Mouse (Mus musculus): ENCODE results near the gene Fam219a. TPM values are rescaled to one million over a fixed set of nuclear protein-coding genes. Genes with fewer than 3 reads are reported as not detected.

The Fam219a gene
- total RNA-seq, 1 experiment, result 2.9 TPM

DNA sequence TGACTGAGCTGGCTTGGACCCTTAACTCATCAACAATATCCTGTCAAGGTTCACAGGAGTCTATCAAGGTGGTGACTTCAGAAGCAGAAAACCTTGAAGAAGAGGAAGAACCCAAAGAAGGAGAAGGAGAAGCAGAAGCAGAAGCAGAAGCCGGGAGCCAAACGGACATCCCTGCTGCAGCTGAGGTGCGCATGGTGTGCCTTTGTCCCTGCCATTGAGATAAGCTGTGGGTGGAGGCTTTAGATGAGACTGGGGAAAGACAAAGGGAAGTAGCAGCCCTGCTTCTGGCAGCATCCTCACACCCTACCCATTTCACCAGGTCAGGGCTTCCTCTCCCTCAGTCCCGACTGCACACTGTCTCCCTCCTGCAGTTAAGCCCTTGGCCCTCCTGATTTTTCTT is 33.5 kb upstream of the Fam219a start:
- TF ChIP-seq MAFK (IDR thresholded peaks at IDR 0.05; ENCODE audit: insufficient read depth, low read depth, low read length) (no peak), ZNF384 (IDR thresholded peaks at IDR 0.05; ENCODE audit: low read depth, low read length) (no peak), CHD2 (IDR thresholded peaks at IDR 0.05; ENCODE audit: low read depth, low read length) (no peak)
- in situ Hi-C loops (cut with MboI; ENCODE audit: low sequenced_read_pairs in 2 of 2, unreplicated experiment in 2 of 2), result no loop called here
- no peak overlapping the region for H3K9ac ChIP-seq (ENCODE audit: insufficient read depth, low read depth, low read length, poor library complexity, severe bottlenecking)
- no peaks in the 10 kb centered on the region for H3K4me1 ChIP-seq (ENCODE audit: control insufficient read depth in 2 of 2, insufficient read depth in 2 of 2, low read length in 2 of 2, poor library complexity in 1 of 2)
- no peak overlapping the region for H3K27ac ChIP-seq (ENCODE audit: insufficient read depth, low read depth, low read length, poor library complexity, severe bottlenecking)
- no peaks in the 10 kb centered on the region for H3K9me3 ChIP-seq (ENCODE audit: control insufficient read depth, insufficient read depth, low read depth, low read length)
- no peaks in the 10 kb centered on the region for H3K36me3 ChIP-seq (ENCODE audit: control insufficient read depth, insufficient read depth, low read length, poor library complexity, severe bottlenecking)
- no peak for DNase-seq (ENCODE audit: low read depth, low spot score)
- no peak overlapping the region for H3K4me3 ChIP-seq (ENCODE audit: insufficient read depth in 1 of 2, low read depth in 1 of 2, low read length in 2 of 2, poor library complexity in 1 of 2, severe bottlenecking in 1 of 2)

DNA sequence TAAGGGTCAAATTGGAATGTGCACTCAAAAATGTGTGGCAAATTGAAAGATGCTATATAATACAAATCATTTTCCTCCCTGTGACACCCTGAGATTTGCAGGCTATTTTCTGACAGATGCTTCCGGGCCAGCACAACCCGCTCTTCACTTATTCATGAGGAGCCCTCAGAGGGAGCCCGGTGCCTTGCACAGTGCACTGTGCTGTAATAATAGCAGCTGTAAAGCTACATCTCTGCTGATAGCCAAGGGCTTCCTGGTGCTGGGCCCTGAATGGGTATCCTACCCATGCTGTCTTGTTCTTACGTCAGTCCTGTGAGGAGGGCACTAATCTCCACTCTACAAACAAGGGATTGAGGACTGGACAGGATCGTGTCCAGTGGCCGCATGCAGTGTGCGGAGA is 14.0 kb upstream of the Fam219a start:
- H3K4me1 ChIP-seq (ENCODE audit: control insufficient read depth in 2 of 2, insufficient read depth in 2 of 2, low read length in 2 of 2, poor library complexity in 1 of 2), result no peaks in the 10 kb centered on the region
- H3K36me3 ChIP-seq (ENCODE audit: control insufficient read depth, insufficient read depth, low read length, poor library complexity, severe bottlenecking), result no peaks in the 10 kb centered on the region
- H3K27ac ChIP-seq (ENCODE audit: insufficient read depth, low read depth, low read length, poor library complexity, severe bottlenecking), result no peak overlapping the region
- TF ChIP-seq MAFK (IDR thresholded peaks at IDR 0.05; ENCODE audit: insufficient read depth, low read depth, low read length) (no peak), CHD2 (IDR thresholded peaks at IDR 0.05; ENCODE audit: low read depth, low read length) (no peak), HCFC1 (IDR thresholded peaks at IDR 0.05; ENCODE audit: borderline replicate concordance, insufficient read depth, low read length) (no peak), ZC3H11A (IDR thresholded peaks at IDR 0.05; ENCODE audit: borderline replicate concordance, low read depth, low read length) (no peak), ZNF384 (IDR thresholded peaks at IDR 0.05; ENCODE audit: low read depth, low read length) (no peak)
- H3K9me3 ChIP-seq (ENCODE audit: control insufficient read depth, insufficient read depth, low read depth, low read length), result no peaks in the 10 kb centered on the region
- H3K4me3 ChIP-seq (ENCODE audit: insufficient read depth in 1 of 2, low read depth in 1 of 2, low read length in 2 of 2, poor library complexity in 1 of 2, severe bottlenecking in 1 of 2), result no peak overlapping the region
- H3K9ac ChIP-seq (ENCODE audit: insufficient read depth, low read depth, low read length, poor library complexity, severe bottlenecking), result no peak overlapping the region
- in situ Hi-C loops (cut with MboI; ENCODE audit: low sequenced_read_pairs in 2 of 2, unreplicated experiment in 2 of 2), result no loop called here
- no peak for DNase-seq (ENCODE audit: low read depth, low spot score)

DNA sequence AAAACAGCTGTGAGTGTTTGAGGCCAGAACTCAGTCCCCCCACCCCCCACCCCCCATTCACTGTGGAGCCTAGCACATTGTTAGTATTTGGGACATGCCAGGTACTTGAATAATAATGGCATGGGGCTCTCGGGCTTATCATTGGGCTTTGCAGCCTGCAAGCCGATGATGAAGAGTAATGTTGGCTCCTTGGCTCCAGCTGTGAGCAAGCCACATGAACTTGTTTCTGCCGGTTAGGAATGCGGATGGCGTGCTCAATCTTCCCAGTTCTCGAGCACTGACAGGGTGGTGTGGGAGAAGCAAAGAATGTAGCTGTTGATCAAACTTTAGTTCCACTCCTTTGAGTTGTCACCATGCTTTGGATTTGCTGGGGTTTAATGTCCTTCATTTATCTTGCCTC is 6.6 kb upstream of the Fam219a start:
- H3K4me3 ChIP-seq (ENCODE audit: insufficient read depth in 1 of 2, low read depth in 1 of 2, low read length in 2 of 2, poor library complexity in 1 of 2, severe bottlenecking in 1 of 2), result no peak overlapping the region
- no peak overlapping the region for H3K9ac ChIP-seq (ENCODE audit: insufficient read depth, low read depth, low read length, poor library complexity, severe bottlenecking)
- DNase-seq (ENCODE audit: low read depth, low spot score), result no peak
- in situ Hi-C loops (cut with MboI; ENCODE audit: low sequenced_read_pairs in 2 of 2, unreplicated experiment in 2 of 2), result no loop called here
- H3K27ac ChIP-seq (ENCODE audit: insufficient read depth, low read depth, low read length, poor library complexity, severe bottlenecking), result no peak overlapping the region
- no peaks in the 10 kb centered on the region for H3K9me3 ChIP-seq (ENCODE audit: control insufficient read depth, insufficient read depth, low read depth, low read length)
- H3K36me3 ChIP-seq (ENCODE audit: control insufficient read depth, insufficient read depth, low read length, poor library complexity, severe bottlenecking), result no peaks in the 10 kb centered on the region
- TF ChIP-seq MAFK (IDR thresholded peaks at IDR 0.05; ENCODE audit: insufficient read depth, low read depth, low read length) (no peak), CHD2 (IDR thresholded peaks at IDR 0.05; ENCODE audit: low read depth, low read length) (no peak), HCFC1 (IDR thresholded peaks at IDR 0.05; ENCODE audit: borderline replicate concordance, insufficient read depth, low read length) (no peak), ZNF384 (IDR thresholded peaks at IDR 0.05; ENCODE audit: low read depth, low read length) (no peak), ZC3H11A (IDR thresholded peaks at IDR 0.05; ENCODE audit: borderline replicate concordance, low read depth, low read length) (no peak)
- H3K4me1 ChIP-seq (ENCODE audit: control insufficient read depth in 2 of 2, insufficient read depth in 2 of 2, low read length in 2 of 2, poor library complexity in 1 of 2), result no peaks in the 10 kb centered on the region

DNA sequence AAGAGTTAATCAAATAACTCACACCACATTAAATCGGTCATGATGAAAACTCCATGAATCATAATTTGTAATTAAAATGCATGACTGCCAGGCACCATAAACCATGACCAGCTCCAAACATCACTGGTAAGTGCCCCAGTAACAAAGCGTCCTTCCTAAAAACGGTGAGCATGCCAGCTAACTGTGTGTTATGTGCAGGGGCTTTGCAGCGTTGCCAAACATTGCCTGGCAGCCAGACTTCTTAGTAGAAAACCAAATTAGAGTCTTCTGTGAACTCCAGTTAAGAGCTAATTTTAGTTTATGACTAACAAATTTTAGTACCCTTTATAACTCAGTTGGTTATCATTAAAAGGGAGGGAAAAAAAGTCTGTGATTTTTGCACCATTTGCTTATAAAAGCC is 4.2 kb upstream of the Fam219a start:
- Histone ChIP-seq H3K4me1 (ENCODE audit: control insufficient read depth in 2 of 2, insufficient read depth in 2 of 2, low read length in 2 of 2, poor library complexity in 1 of 2) (peaks cover 0 to 3% of the 10 kb centered on the region in 2 experiments; a peak in 1 of 4 replicates), H3K4me3 (ENCODE audit: insufficient read depth in 1 of 2, low read depth in 1 of 2, low read length in 2 of 2, poor library complexity in 1 of 2, severe bottlenecking in 1 of 2) (no peak overlapping the region), H3K36me3 (ENCODE audit: control insufficient read depth, insufficient read depth, low read length, poor library complexity, severe bottlenecking) (no peaks in the 10 kb centered on the region), H3K9ac (ENCODE audit: insufficient read depth, low read depth, low read length, poor library complexity, severe bottlenecking) (no peak overlapping the region), H3K27ac (ENCODE audit: insufficient read depth, low read depth, low read length, poor library complexity, severe bottlenecking) (no peak overlapping the region), H3K9me3 (ENCODE audit: control insufficient read depth, insufficient read depth, low read depth, low read length) (no peaks in the 10 kb centered on the region)
- in situ Hi-C loops (cut with MboI; ENCODE audit: low sequenced_read_pairs in 2 of 2, unreplicated experiment in 2 of 2), result loop anchor here in 1 of 2 experiments (25.0 kb wide), 1 partner anchor 139 kb away; the partner anchor contains the start of genes Dctn3 and Rpp25l
- no peak for DNase-seq (ENCODE audit: low read depth, low spot score)
- TF ChIP-seq HCFC1 (IDR thresholded peaks at IDR 0.05; ENCODE audit: borderline replicate concordance, insufficient read depth, low read length) (no peak), ZC3H11A (IDR thresholded peaks at IDR 0.05; ENCODE audit: borderline replicate concordance, low read depth, low read length) (no peak), MAFK (IDR thresholded peaks at IDR 0.05; ENCODE audit: insufficient read depth, low read depth, low read length) (no peak), CHD2 (IDR thresholded peaks at IDR 0.05; ENCODE audit: low read depth, low read length) (no peak), ZNF384 (IDR thresholded peaks at IDR 0.05; ENCODE audit: low read depth, low read length) (no peak)

DNA sequence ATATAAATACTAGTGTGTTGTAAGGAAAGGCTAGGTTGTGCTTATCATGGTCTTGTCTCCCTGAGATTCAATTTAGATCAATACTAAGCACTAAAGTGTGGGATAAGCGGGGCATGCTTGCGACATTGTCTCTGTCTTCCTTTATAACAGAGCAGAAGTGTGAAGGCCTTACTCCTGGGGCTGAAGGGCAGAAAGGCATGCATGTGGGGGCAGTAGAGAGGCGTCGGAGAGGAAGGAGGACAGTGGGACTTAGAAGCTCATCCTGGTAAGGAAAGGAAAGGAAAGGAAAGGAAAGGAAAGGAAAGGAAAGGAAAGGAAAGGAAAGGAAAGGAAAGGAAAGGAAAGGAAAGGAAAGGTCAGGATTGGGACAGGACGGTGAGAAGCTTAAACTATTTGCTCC is 2.2 kb upstream of the Fam219a start:
- H3K27ac ChIP-seq (ENCODE audit: insufficient read depth, low read depth, low read length, poor library complexity, severe bottlenecking), result no peak overlapping the region
- H3K9me3 ChIP-seq (ENCODE audit: control insufficient read depth, insufficient read depth, low read depth, low read length), result no peaks in the 10 kb centered on the region
- in situ Hi-C loops (cut with MboI; ENCODE audit: low sequenced_read_pairs in 2 of 2, unreplicated experiment in 2 of 2), result loop anchor here in 1 of 2 experiments (25.0 kb wide), 1 partner anchor 141 kb away; the partner anchor contains the start of genes Dctn3 and Rpp25l
- no peaks in the 10 kb centered on the region for H3K36me3 ChIP-seq (ENCODE audit: control insufficient read depth, insufficient read depth, low read length, poor library complexity, severe bottlenecking)
- H3K9ac ChIP-seq (ENCODE audit: insufficient read depth, low read depth, low read length, poor library complexity, severe bottlenecking), result no peak overlapping the region
- TF ChIP-seq MAFK (IDR thresholded peaks at IDR 0.05; ENCODE audit: insufficient read depth, low read depth, low read length) (no peak), ZC3H11A (IDR thresholded peaks at IDR 0.05; ENCODE audit: borderline replicate concordance, low read depth, low read length) (no peak), ZNF384 (IDR thresholded peaks at IDR 0.05; ENCODE audit: low read depth, low read length) (no peak), CHD2 (IDR thresholded peaks at IDR 0.05; ENCODE audit: low read depth, low read length) (no peak), HCFC1 (IDR thresholded peaks at IDR 0.05; ENCODE audit: borderline replicate concordance, insufficient read depth, low read length) (no peak)
- H3K4me1 ChIP-seq (ENCODE audit: control insufficient read depth in 2 of 2, insufficient read depth in 2 of 2, low read length in 2 of 2, poor library complexity in 1 of 2), result peaks cover 0 to 5% of the 10 kb centered on the region in 2 experiments; a peak in 1 of 4 replicates
- no peak for DNase-seq (ENCODE audit: low read depth, low spot score)
- no peak overlapping the region for H3K4me3 ChIP-seq (ENCODE audit: insufficient read depth in 1 of 2, low read depth in 1 of 2, low read length in 2 of 2, poor library complexity in 1 of 2, severe bottlenecking in 1 of 2)

All from ES-E14 (cell line).